Mouse (Mus musculus) embryo, embryonic 11.5 days (tissue): ENCODE results near the gene Nipbl.
A peak's percentile ranks its signal among the peaks of the same experiment; 100 is the strongest.
"Not testable (repeated sequence)": the region's sequence is repeated elsewhere in the genome, so short reads cannot be mapped to it uniquely, and the experiment has no call there.

Source experiments
- DNase-seq: peaks from one replicate; pipeline ENCODE4 v3.0.0-alpha.2; 2012; ENCODE audit warnings: low read depth, low spot score

Nipbl gene

DNA sequence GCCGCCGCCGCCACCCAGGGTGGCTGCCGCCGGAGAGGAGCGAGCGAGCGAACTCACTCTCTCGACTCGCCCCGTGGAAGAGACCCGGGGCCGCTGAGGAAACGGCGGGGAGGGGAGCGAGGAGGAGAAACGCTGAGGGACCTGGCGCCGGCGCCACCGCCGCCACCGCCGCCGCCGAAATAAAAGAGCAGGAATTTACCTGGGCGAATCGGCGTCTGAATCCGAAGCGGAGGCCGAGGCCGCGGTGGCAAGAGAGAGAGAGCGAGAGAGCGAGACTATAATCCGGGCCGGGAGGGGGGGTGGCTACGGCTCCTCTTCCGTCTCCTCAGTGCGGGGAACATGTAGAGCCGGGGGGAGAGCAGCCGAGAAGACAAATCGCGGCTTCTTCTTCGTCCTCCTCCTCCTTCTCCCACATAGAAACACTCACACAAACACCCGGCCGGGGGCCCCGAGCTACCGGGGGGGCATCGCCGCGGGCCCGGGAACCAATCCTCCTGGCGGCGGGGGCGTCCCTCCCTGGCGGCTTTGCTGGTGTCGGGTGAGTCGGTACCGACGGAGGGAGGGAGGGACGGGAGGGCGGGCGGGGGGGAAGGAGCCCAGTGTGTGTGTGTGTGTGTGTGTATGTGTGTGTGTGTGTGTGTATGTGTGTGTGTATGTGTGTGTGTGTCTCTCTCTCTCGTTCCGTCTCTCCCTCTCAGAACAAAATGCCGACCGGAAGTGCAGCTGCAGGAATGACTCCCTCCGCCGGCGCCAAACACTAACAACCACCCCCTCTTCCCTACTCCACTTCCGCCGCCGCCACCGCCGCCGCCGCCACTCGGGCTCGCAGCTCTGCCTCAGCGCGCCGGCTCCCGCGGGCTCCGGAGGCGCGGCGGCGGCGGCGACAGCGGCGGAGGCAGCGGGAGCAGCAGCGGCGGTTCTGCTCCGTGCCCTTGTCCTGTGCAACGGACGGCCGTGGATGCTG is at the start of gene Nipbl:
Nipbl (minus strand) TSS at position 538 of the 964 bp plus-strand sequence.
- DNase-seq, result peak; percentile 80

DNA sequence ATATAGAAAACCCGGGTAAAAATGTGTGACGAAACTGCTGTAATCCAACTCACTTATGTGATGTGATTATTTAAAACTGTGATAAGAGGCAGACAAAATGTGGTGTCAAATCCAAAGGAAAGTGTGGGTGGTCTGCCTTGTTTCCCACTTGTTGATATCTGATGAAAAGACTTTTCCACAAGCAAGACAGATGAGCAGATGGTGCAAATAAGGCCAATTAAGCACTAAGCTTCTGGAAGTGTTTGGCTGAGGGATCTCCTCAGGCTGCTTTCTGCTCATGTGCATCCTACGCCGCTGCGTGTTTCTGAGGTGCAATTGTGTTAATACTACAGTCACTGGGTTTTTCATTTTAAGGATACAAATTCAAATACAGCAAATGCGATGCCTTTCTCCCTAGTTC is 41.0 kb upstream of the Nipbl start:
- no peak for DNase-seq

DNA sequence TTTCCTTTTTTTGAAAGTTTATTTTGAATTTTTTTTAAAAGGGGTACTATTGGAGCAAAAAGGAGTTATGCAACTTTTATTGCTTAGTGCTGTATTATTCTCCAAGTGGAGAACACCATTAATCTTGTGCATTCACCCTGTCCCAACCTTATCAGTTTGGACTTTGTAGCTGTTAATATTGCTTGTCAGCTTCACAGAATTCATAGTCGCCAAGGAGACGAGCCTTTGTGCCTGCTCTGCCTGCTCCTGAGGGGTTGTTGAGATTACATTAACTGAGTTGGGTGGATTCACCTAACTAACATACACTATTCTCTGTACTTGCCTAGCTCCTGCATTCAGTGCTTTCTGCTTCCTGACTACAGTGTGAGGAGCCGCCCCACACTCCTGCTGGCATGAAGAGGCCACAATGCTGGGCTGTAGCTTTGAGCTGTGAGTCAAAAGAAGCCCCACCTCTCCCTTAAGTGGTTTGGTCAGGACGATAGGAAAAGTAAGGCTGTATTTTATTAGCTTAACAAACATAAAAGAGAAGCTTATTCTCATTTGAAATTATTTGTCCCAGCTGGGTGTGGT is 24.8 kb upstream of the Nipbl start:
- no peak for DNase-seq

DNA sequence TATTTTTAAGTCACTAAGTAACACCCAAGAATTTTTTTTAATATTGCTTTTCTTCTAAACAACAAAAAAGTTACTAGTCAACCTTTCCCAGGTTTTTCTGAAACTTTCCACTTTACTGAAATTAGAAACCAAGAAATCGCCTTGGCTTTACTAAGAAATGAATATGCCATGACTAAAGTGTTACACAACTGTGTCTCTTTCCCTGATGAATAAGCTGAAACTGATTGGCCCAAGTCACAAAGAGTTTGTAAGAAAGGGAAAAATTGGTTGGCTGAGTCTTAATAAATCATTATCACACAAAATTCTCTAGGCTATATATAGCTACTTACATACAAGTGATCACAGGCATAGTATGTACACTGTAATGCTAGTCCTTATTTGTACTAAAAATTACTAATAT is 19.3 kb upstream of the Nipbl start:
- DNase-seq, result no peak

DNA sequence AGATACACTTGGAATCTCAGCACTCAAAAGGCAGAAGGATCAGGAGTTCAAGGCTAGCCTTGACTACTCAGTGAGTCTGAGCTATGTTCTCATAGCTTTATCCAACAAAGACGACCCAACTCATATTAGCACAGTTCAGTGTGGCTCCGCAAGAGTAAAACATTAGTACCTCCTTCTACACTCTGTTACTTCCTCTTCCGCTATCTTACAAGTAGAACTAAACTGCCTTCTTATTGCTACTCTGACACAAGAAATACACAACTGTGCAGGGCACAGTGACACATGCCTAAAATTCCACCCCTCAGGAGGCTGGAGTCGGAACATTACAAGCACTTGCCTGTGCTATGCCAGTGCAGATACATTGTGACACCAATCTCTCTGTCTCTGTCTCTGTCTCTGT is 18.5 kb upstream of the Nipbl start:
- DNase-seq, result no peak

DNA sequence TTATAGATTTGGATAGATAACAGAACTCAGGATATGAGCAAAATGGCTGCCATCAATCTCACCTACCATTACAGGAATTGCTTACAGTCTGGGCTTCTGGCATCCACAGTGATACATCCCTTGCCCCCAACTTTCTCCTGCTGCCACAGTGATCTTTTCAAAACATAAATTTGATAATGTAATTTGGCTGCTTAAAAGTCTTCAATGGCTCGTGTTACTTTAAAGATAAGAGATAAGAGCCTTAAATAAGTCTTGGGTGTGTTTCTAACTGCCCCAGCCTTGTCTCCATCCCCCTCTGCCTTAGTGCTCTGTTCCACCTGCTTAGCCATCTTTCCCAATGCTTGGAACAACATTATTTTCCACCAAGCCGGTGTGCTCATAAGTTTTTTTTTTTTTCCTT is 16.6 kb upstream of the Nipbl start:
- no peak for DNase-seq

DNA sequence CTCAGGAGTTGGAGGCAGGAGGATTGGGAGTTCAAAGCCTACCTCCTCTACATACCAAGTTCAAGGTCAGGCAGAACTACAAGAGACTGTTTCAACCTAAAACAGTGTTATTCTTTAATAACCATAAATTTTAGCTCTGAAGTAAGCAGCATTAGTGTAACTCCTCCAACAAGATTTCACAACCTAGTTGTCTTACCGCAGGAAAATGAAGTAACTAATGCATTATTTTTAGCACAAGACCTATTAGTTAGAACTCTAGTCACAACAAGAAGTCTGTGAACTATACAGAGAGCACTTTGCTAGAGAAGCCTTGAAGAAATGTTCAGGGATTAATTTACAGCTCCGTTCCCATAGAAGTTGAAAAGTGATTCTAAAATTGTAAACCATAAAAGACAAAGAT is 15.7 kb upstream of the Nipbl start:
- no peak for DNase-seq

DNA sequence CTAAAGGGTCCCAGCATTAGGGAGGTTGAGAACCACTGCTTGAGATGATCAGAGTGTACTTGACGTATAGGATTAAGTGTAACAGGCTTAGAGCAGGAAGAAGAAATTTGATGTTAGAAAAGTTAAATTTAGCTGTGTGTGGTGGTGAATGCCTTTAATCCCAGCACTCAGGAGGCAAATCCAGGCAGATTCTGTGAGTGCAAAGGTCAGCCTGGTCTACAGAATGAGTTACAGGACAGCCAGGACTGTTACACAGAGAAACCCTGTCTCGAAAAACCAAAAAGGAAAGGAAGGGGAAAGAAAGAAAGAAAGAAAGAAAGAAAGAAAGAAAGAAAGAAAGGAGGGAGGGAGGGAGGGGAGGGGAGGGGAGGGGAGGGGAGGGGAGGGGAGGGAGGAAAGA is 12.0 kb upstream of the Nipbl start:
- not testable (repeated sequence) for DNase-seq

DNA sequence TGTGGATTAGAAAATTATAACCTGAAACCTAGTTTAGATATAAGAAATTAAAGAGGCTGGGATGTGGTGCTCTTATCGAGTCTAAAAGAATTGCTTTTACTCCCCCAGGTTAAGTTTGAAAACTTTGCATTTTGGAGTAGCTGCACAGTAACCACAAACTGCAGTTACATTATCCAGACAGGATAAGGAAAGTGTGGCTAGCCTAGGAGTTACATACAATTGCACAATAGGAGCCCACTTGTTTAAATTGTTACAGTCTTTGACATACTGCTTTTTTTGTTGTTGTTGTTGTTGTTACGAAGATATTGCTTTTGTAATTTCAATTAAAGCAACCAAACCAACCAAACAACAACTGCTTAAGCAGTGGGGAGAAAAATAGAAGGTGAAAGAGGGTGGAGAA is 11.2 kb upstream of the Nipbl start:
- DNase-seq, result no peak

DNA sequence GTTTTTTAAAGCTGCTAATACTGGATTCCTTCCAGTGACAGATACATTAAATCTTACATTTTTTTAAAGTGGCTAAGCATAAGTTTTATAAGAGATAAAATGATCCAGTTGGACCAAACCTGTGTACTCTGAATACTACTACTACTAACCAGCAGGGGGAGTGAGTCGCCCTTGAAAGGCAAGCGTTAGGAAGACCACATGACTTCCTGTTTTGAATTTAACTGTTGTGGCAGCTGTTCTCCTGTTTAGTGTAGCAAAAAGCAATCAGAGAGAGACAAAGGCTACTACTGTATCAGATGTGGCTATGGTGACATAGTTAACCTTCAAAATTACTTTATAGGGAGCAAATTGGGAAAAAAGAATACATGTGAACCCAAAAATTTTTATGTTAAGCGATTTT is 6.8 kb upstream of the Nipbl start:
- DNase-seq, result no peak

DNA sequence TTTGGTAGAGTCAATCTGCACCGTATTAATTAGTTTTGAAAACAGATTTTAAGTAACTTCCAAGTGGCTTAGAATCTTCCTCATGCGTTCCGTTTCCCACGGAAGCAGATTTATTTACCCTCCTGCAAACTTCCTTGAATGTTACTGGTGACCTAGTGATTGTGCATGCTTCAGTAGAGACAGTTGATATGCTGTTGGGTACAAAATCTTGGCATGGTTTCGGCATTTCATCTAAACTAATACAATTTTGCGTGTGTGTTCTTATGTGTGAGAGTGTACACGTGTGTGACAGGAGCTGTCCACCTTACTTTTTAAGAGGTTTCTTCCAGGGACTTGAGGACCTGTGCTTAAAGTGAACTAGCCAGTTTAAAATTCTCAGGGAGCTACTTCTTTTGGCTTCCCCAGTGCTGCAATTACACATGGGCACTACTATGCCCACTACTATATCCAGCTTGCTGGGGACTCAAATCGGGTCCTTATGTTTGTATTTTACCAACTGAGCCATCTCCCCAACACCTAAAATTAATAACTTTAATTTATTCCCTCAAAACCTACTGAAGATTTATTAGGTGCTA is 3.0 kb upstream of the Nipbl start:
- DNase-seq, result no peak

DNA sequence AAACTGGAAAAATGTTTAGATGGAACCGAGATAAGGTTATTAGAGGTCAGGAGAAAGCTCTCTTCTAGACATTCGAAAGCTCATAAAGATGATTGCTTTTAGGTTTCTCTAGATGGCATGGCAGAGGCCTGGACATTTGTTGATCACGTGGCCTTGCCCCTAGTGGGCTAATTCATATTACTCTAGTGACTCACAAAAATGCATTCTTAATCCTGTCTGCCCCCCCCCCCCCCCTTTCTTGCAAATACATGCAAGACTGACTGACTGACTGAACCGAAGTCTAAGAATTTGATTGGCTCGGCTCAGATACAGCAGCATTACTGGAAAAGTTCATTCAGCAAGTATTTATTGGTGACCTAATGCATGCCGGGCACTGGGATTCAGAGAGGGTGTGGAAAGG is 2.2 kb upstream of the Nipbl start:
- DNase-seq, result no peak

DNA sequence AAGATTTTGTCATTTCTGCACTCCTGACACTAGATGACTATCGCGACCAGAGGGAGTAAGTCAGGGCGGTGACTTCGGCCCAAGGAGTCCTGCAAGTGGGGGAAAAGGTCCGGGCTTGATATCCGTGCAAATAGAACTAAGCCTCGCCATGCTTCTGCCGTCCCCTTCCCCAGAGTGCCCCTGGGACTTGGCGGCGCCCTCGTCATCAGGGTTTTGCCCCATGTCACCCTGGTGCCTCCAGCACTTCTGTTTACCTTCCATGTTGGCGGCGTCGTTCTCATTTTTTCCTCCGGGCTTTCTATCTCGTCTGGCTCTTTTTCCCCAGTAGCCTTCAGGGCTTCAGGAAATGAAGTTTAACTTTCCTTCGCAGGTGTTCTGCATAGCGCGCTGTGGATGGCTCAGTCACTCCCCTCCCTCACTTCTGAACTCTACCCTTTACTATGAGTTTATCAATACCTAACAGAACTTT is 1.7 kb upstream of the Nipbl start:
- DNase-seq, result no peak

DNA sequence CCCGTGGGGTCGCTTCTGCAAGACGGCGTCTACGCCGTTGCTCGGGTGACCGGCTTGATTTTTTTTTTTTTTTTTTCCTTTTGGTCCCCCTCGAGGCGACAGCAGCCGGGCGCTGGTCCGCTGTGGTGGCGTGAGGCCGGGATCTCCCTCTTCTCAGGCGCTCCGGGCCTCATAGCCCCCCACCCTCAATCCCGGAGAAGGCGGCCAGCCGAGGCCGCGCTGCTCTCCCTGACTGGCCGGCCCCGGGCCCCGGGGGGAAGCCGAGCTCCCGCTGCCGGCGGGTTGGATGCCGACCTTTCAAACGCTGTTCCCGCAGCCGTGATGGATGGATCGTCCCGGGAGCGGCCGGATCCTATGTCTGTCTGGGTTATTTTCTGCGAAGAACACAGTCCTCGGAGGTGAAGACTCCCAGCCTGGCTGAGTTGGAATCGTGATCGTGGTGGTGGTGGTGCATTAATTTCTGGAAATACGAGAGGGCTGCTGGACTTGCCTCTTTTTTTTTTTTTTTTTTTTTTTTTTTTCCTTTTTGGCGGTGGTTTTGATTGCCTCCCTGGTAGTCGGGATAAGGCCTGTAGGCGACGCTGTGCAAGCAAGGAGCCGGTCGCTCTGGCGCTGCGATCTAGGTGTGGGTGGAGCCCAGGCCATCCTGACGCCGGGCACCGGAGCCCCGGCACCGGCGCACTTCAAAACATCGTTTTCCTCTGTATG is 781 bp upstream of the Nipbl start:
- peak; percentile 75 for DNase-seq

DNA sequence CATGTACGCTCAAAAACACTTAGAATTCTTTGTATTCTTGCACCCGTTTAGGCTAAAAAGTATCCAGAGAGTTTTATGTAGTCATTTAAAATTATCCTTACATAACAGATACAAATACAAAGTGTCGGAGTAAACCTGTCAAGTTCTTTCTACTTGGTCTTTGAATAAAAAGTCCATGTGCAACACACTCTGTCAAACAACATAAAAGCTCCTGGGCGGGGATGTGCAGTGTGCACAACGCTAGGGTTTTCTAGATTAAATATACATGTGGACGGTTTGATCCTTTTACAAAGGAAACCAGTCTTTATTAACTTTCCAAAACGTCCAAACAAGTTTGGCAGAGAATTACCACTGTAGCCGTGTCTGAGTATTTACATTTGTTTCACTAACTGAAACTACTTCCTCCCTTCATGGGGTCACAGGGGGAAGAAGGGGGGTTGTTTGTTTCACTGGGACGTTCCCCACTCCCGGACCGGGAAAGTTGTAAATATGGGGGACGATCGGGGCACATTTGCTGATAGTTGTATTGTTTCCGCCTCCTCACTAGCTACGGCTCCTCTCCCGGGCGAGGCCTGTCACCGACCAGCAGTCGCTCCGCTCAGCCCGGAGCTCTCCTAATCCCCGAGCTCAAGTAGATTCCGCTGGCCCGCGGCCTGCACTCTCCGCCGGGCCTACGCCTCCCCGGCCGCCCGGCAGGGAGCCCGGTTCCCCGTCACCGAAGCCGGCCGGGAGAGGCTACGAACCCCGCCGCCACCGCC is 916 bp downstream of the Nipbl start:
- no peak for DNase-seq

DNA sequence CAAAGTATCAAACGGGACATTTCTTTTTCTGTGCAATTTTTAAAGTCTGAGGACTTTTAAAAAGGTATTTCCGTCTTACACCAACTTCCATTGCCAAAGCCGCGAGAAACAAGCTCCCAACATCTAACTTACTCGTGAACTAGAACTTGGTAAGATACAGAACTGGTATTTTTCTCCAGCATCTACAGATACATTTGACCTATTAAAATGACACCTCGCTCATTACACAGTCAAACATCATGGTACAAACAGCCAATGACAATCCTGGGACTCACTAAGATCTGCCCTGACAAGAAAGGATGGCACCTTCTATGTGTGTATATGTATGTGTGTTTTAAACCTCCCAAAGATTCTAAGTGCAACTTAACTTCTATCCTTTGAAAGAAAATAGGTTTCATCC is 1.5 kb downstream of the Nipbl start:
- no peak for DNase-seq

DNA sequence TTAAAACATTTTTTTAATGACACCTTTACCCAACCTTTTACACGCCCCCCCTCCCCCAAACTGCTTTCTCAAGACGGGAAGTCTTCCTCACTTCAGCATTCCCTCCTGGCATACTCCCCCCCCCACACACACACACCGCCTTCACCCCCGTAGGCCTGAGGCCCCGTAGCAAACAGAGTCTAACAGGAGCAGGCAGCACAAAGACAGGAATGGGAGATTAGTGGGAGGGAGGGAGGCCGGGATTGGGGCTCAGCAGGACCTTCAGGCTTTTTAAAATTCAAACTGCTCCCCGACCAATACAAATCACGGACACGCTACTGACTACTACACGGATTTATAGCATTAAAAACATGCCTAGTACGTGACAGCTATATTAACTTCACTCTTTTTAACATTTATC is 2.1 kb downstream of the Nipbl start:
- DNase-seq, result peak; percentile 44

DNA sequence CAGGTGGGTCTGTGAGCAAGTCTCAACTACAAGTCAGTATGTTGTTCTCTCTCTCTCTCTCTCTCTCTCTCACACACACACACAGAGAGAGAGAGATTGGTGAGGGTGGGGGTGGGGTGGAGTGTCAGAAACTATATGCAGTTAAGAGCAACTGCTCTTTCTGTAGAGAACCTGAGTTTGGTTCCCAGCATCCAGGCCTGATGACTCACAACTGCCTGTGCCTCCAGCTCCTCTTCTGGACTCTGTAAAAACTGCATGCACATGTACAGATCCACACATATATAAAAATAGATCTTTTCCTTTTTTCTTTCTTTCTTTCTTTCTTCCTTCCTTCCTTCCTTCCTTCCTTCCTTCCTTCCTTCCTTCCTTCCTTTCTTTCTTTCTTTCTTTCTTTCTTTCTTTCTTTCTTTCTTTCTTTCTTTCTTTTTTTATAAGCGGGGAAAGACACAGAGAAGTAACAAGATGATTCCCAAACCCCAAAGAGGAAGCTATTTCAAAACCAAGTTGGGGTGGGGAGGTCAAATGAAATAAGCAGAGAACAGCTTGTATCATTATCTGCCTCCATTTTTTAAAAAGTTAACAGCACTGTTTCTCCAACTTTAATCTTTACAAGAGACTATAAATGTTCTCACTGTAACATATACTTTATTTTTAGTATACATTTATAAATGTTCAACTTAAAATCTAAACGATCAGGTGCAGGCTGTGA is 10.9 kb downstream of the Nipbl start:
- no peak for DNase-seq

DNA sequence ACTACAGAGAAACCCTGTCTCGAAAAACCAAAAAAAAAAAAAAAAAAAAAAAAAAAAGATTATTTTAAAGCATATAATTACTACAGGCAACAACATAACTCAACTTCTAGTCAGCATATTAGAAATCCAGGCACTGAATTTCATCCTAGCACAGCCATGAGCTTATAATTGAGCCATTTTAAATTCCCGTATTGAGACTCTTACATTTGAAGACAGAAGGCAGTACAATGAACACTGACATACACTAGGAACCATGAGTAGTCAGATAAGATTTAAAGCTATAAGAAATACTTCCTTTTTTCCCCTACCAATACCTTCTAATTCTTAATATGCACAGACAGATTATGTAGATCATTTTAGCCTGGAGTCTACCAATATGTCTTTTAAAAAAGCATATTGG is 11.7 kb downstream of the Nipbl start:
- DNase-seq, result no peak

DNA sequence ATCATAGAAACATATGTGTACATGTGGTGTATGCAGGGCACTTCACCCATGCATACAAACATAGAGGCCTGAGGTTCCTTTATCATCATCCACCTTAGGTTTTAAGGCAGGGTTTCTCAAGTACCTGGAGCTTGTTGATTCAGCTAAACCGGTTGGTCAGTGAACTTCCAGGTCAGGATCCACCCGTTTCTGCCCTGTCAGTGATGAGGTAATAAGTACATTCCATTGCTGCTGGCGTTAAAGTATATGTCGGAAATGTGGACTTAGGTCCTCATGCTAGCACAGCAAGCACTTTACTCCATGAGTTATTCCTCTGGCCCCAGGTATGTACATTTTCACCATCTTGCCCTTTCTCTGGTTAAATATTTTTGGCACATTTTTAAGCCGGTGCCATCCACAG is 14.8 kb downstream of the Nipbl start:
- no peak for DNase-seq

DNA sequence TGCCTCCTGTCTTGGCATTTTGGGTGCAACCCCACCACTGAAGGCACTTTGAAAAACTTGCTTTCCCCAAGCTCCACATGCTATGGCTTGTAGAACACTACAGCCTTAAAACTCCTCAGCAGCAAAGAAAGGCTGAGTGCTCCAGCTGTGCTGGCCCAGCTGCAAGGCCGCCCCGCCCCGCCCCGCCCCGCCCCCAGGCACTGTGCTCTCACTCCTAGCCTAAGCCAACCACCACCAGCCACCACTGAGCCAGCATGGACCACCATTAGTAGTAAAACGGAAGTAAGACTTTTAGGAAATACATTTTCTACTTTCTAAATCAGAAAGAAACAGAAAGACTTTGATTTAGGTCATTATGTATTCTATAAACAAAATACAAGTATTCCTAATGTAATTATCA is 23.4 kb downstream of the Nipbl start:
- DNase-seq, result no peak
